Mouse (Mus musculus) spleen, postnatal 4 days (tissue): ENCODE data around the gene Sit1.

ENCODE experiments used
- DNase-seq, 2 experiments: peaks; one replicate each; pipeline ENCODE4 v3.0.0; 2022; ENCODE audit warnings: low spot score in 2 of 2

Sit1 gene

GRCm38 (mm10) chr4:43483535-43484091 is at the start of gene Sit1:
Gene Sit1, minus strand, starts transcription at chr4:43483734.
- DNase-seq, result no peak

- no peak for DNase-seq
These were observed 49.7 kb upstream of the Sit1 start for GRCm38 (mm10) chr4:43533270-43533669.

- peak; percentile 79 to 92 for DNase-seq
These were observed 47.0 kb upstream of the Sit1 start for GRCm38 (mm10) chr4:43530581-43530980.

GRCm38 (mm10) chr4:43530081-43530501 is 46.6 kb upstream of the Sit1 start:
- no peak for DNase-seq

GRCm38 (mm10) chr4:43528487-43528886 is 45.0 kb upstream of the Sit1 start:
- DNase-seq, result no peak

- DNase-seq, result no peak
These were observed 44.3 kb upstream of the Sit1 start for GRCm38 (mm10) chr4:43527880-43528279.

GRCm38 (mm10) chr4:43519956-43520355 is 36.4 kb upstream of the Sit1 start:
- peak; percentile 82 to 94 for DNase-seq

- no peak for DNase-seq
These were observed 36.0 kb upstream of the Sit1 start for GRCm38 (mm10) chr4:43519551-43519950.

- DNase-seq, result no peak
These were observed 32.5 kb upstream of the Sit1 start for GRCm38 (mm10) chr4:43515764-43516708.

GRCm38 (mm10) chr4:43513791-43514190 is 30.3 kb upstream of the Sit1 start:
- DNase-seq, result no peak

GRCm38 (mm10) chr4:43513300-43513699 is 29.8 kb upstream of the Sit1 start:
- DNase-seq, result no peak

- DNase-seq, result no peak
These were observed 29.1 kb upstream of the Sit1 start for GRCm38 (mm10) chr4:43512653-43513052.

GRCm38 (mm10) chr4:43511675-43512454 is 28.3 kb upstream of the Sit1 start:
- DNase-seq, result no peak

- DNase-seq, result peak in 1 of 2 experiments; percentile 63
These were observed 25.6 kb upstream of the Sit1 start for GRCm38 (mm10) chr4:43509109-43509508.

GRCm38 (mm10) chr4:43508666-43508997 is 25.1 kb upstream of the Sit1 start:
- peak; percentile 58 to 75 for DNase-seq

- DNase-seq, result peak in 1 of 2 experiments; percentile 61
These were observed 24.6 kb upstream of the Sit1 start for GRCm38 (mm10) chr4:43507938-43508665.

- DNase-seq, result no peak
These were observed 23.1 kb upstream of the Sit1 start, which contains the start of gene Car9 for GRCm38 (mm10) chr4:43506536-43507185. Gene Car9, plus strand, starts transcription at chr4:43506966.

- no peak for DNase-seq
These were observed 22.5 kb upstream of the Sit1 start for GRCm38 (mm10) chr4:43506074-43506473.

- no peak for DNase-seq
These were observed 20.7 kb upstream of the Sit1 start for GRCm38 (mm10) chr4:43504269-43504668.

GRCm38 (mm10) chr4:43503506-43503905 is 20.0 kb upstream of the Sit1 start:
- DNase-seq, result no peak

GRCm38 (mm10) chr4:43503041-43503440 is 19.5 kb upstream of the Sit1 start:
- no peak for DNase-seq
